Mouse (Mus musculus) heart, postnatal 0 days (tissue): ENCODE results near the gene Slc35b3.

Experiments used
- CTCF ChIP-seq: IDR thresholded peaks from 2 replicates; pipeline ENCODE4 v1.5.1; 2016; ENCODE audit warnings: antibody characterized with exemption, control low read depth, low read depth
- EP300 ChIP-seq: IDR thresholded peaks from 2 replicates; pipeline ENCODE4 v1.6.1; 2016; ENCODE audit warnings: antibody characterized with exemption, low read depth

GRCm38 (mm10) chr13:38983751-38984150, 23.1 kb upstream of the Slc35b3 start:
- TF ChIP-seq CTCF (no peak), EP300 (no peak)
